Mouse (Mus musculus): ENCODE measurements around the gene Spata13. TPM values are rescaled to one million over a fixed set of nuclear protein-coding genes. Genes with fewer than 3 reads are reported as not detected.
A peak's percentile ranks its signal among the peaks of the same experiment; 100 is the strongest.

Spata13 gene
- total RNA-seq, 2 experiments from 2014 or later: 20.2 to 33.5 TPM

- ATAC-seq (replicated peaks; ENCODE audit: poor library complexity): no peak
Observed at GRCm38 (mm10) chr14:60711161-60711560, 77.4 kb downstream of the Spata13 start.

GRCm38 (mm10) chr14:60711590-60712288 lies 77.9 kb downstream of the Spata13 start:
- ATAC-seq (replicated peaks; ENCODE audit: poor library complexity): peak; percentile 49

GRCm38 (mm10) chr14:60712289-60712830 lies 78.6 kb downstream of the Spata13 start:
- ATAC-seq (replicated peaks; ENCODE audit: poor library complexity): no peak

GRCm38 (mm10) chr14:60715686-60716085 lies 81.9 kb downstream of the Spata13 start:
- no peak for ATAC-seq (replicated peaks; ENCODE audit: poor library complexity)

GRCm38 (mm10) chr14:60721304-60721703 lies 87.5 kb downstream of the Spata13 start:
- ATAC-seq (replicated peaks; ENCODE audit: poor library complexity): 0 out of 2 replicates have a peak, but pooled peaks have one; percentile 12

- ATAC-seq (replicated peaks; ENCODE audit: poor library complexity): peak; percentile 51
Observed at GRCm38 (mm10) chr14:60721938-60722337, 88.1 kb downstream of the Spata13 start.

- ATAC-seq (replicated peaks; ENCODE audit: poor library complexity): peak; percentile 55
Observed at GRCm38 (mm10) chr14:60726091-60726490, 92.3 kb downstream of the Spata13 start.

GRCm38 (mm10) chr14:60727130-60727529 lies 93.3 kb downstream of the Spata13 start:
- peak; percentile 28 for ATAC-seq (replicated peaks; ENCODE audit: poor library complexity)

GRCm38 (mm10) chr14:60732081-60732480 lies 98.3 kb downstream of the Spata13 start:
- no peak for ATAC-seq (replicated peaks; ENCODE audit: poor library complexity)

- 0 out of 2 replicates have a peak, but pooled peaks have one; percentile 9 for ATAC-seq (replicated peaks; ENCODE audit: poor library complexity)
Observed at GRCm38 (mm10) chr14:60732787-60733186, 99.0 kb downstream of the Spata13 start.

GRCm38 (mm10) chr14:60733706-60734105 lies 99.9 kb downstream of the Spata13 start:
- ATAC-seq (replicated peaks; ENCODE audit: poor library complexity): no peak

- no peak for ATAC-seq (replicated peaks; ENCODE audit: poor library complexity)
Observed at GRCm38 (mm10) chr14:60735206-60735605, 101.4 kb downstream of the Spata13 start.

GRCm38 (mm10) chr14:60735848-60736547 lies 102.2 kb downstream of the Spata13 start:
- peak; percentile 22 for ATAC-seq (replicated peaks; ENCODE audit: poor library complexity)

GRCm38 (mm10) chr14:60736591-60737192 lies 102.9 kb downstream of the Spata13 start:
- ATAC-seq (replicated peaks; ENCODE audit: poor library complexity): peak; percentile 66

GRCm38 (mm10) chr14:60737202-60737611 lies 103.4 kb downstream of the Spata13 start:
- ATAC-seq (replicated peaks; ENCODE audit: poor library complexity): no peak

GRCm38 (mm10) chr14:60738434-60738938 lies 104.7 kb downstream of the Spata13 start:
- peak; percentile 42 for ATAC-seq (replicated peaks; ENCODE audit: poor library complexity)

- no peak for ATAC-seq (replicated peaks; ENCODE audit: poor library complexity)
Observed at GRCm38 (mm10) chr14:60739155-60739554, 105.4 kb downstream of the Spata13 start.

- ATAC-seq (replicated peaks; ENCODE audit: poor library complexity): no peak
Observed at GRCm38 (mm10) chr14:60739616-60740015, 105.8 kb downstream of the Spata13 start.

GRCm38 (mm10) chr14:60740507-60740906 lies 106.7 kb downstream of the Spata13 start:
- ATAC-seq (replicated peaks; ENCODE audit: poor library complexity): no peak

- no peak for ATAC-seq (replicated peaks; ENCODE audit: poor library complexity)
Observed at GRCm38 (mm10) chr14:60741033-60741432, 107.2 kb downstream of the Spata13 start.

GRCm38 (mm10) chr14:60741490-60741981 lies 107.7 kb downstream of the Spata13 start:
- no peak for ATAC-seq (replicated peaks; ENCODE audit: poor library complexity)

Measured in megakaryocyte progenitor cell, adult 5-6 weeks (primary cell).